Mouse (Mus musculus) adrenal gland, postnatal 36 days (tissue): Measurements from ENCODE around the gene Emx2. TPM values are rescaled to one million over a fixed set of nuclear protein-coding genes. Genes with fewer than 3 reads are reported as not detected.

Source experiments
- DNase-seq, 2 experiments: peaks; one replicate each; pipeline ENCODE4 v3.0.0; 2021; ENCODE audit warnings: mixed read lengths in 1 of 2
- total RNA-seq, 2 experiments: library from RNA; stranded (reverse); gene quantifications; 2 replicates each; pipeline ENCODE4 v1.2.3; 2021

Emx2 gene
- total RNA-seq, 2 experiments from 2014 or later, result 0.26 TPM

GRCm38 (mm10) chr19:59462459-59463292 lies 4.5 kb downstream of the Emx2 start:
- no peak for DNase-seq

GRCm38 (mm10) chr19:59463842-59464443 lies 5.8 kb downstream of the Emx2 start:
- no peak for DNase-seq

GRCm38 (mm10) chr19:59465281-59465680 lies 7.1 kb downstream of the Emx2 start:
- DNase-seq, result no peak

GRCm38 (mm10) chr19:59465751-59466410 lies 7.7 kb downstream of the Emx2 start:
- no peak for DNase-seq

GRCm38 (mm10) chr19:59466417-59466937 lies 8.3 kb downstream of the Emx2 start:
- no peak for DNase-seq

GRCm38 (mm10) chr19:59467016-59467412 lies 8.8 kb downstream of the Emx2 start:
- no peak for DNase-seq

GRCm38 (mm10) chr19:59467413-59468064 lies 9.4 kb downstream of the Emx2 start:
- DNase-seq, result no peak

- no peak for DNase-seq
These were observed 10.1 kb downstream of the Emx2 start for GRCm38 (mm10) chr19:59468065-59468810.

- DNase-seq, result no peak
These were observed 11.1 kb downstream of the Emx2 start for GRCm38 (mm10) chr19:59469035-59469949.

GRCm38 (mm10) chr19:59470074-59470630 lies 12.0 kb downstream of the Emx2 start:
- DNase-seq, result no peak

- no peak for DNase-seq
These were observed 12.7 kb downstream of the Emx2 start for GRCm38 (mm10) chr19:59470913-59471312.

- no peak for DNase-seq
These were observed 14.7 kb downstream of the Emx2 start for GRCm38 (mm10) chr19:59472844-59473243.

GRCm38 (mm10) chr19:59479912-59480311 lies 21.7 kb downstream of the Emx2 start:
- DNase-seq, result no peak

GRCm38 (mm10) chr19:59480563-59480962 lies 22.4 kb downstream of the Emx2 start:
- DNase-seq, result no peak

- DNase-seq, result no peak
These were observed 34.1 kb downstream of the Emx2 start for GRCm38 (mm10) chr19:59492258-59492657.

GRCm38 (mm10) chr19:59496832-59497231 lies 38.7 kb downstream of the Emx2 start:
- no peak for DNase-seq

GRCm38 (mm10) chr19:59508896-59509295 lies 50.7 kb downstream of the Emx2 start:
- DNase-seq, result no peak

- no peak for DNase-seq
These were observed 55.0 kb downstream of the Emx2 start for GRCm38 (mm10) chr19:59513181-59513580.
